Mouse (Mus musculus) kidney, adult 11 months (tissue): ENCODE results near the gene Rps19.
A peak's percentile ranks its signal among the peaks of the same experiment; 100 is the strongest.
"Not testable (repeated sequence)": the region's sequence is repeated elsewhere in the genome, so short reads cannot be mapped to it uniquely, and the experiment has no call there.

Experiments used
- DNase-seq: peaks from one replicate; pipeline ENCODE4 v3.0.0; 2022

Rps19 gene

GRCm38 (mm10) chr7:24877588-24877987 lies 6.6 kb upstream of the Rps19 start:
- DNase-seq, result no peak

- DNase-seq, result no peak
Observed at GRCm38 (mm10) chr7:24879620-24880019, 4.6 kb upstream of the Rps19 start.

GRCm38 (mm10) chr7:24882416-24883199 lies 1.6 kb upstream of the Rps19 start:
- DNase-seq, result no peak

GRCm38 (mm10) chr7:24884693-24885291 lies 621 bp downstream of the Rps19 start:
- DNase-seq, result peak; percentile 49

GRCm38 (mm10) chr7:24885468-24886307 lies 1.5 kb downstream of the Rps19 start:
- DNase-seq, result peak; percentile 28

DNA sequence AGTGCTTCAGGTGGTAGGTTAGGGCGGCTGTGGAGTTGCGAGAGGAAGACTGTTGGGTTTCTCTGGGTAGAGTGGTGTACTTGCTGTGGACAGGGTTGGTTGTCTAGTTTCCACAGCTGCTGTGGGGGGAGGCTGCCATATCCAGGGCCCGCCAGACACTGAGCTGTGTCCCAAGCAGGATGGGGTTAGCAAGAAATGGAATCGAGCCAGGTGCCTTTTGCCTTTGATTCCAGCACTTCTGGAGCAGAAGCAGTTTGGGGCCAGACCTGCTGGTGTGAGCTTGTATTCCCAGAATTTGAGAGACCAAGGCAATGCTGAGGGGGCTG lies 2.1 kb downstream of the Rps19 start:
- DNase-seq, result peak; percentile 52

DNA sequence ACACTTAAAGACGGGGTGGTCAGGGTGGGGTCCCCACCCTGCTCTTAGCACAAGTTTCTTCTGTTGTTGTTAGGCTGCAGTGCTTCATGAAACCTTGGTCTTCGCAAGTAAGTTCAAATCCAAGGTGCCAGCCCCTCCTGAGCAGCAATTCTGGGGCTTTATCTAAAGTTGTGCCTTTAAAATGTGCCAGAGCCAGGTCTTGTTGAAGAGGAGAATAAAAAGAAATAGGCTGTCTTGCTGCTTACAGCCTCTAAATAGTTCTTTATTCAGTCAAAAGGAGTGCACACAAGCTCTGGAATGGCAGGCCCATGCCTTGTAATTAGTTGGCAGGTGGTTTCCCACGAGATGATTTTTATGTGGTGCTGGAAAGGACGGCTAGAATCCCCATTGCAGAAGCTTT lies 2.9 kb downstream of the Rps19 start:
- DNase-seq, result no peak

DNA sequence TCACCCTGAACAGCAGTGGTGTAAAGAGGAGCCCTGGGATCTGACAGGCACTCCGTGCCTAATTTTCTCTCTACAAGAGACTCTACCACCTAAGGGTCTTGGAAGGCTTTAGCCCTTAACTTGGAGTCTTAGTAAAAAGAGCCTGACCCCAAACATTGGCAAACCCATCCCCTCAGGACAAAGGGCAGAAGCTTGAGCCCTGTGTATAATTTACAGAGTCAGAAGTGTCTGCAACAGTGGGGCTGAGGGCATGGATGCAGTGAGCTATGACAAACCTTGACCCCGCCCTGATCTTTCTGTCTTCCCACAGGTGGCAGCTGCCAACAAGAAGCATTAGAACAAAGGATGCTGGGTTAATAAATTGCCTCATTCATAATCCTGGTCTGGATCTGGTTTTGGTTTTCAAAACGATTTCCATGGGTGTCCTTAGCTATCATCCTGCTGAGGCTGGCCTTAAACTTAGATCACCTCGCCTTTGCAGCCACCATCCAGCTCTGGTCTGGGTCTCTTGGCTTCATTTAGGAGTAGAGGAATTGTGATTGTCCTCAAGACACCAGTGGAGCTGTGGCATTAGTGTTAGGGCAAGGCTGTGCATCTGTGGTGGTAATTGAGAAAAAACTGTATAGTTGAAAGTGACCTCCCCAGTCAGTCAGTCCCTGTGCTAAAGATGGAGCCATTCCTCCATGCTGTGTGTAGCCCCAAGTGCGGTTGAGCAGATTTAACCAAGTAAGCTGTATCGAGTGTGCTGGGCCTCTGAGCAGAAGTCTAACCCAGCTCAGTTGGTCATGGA lies 5.5 kb downstream of the Rps19 start:
- DNase-seq, result peak; percentile 88

DNA sequence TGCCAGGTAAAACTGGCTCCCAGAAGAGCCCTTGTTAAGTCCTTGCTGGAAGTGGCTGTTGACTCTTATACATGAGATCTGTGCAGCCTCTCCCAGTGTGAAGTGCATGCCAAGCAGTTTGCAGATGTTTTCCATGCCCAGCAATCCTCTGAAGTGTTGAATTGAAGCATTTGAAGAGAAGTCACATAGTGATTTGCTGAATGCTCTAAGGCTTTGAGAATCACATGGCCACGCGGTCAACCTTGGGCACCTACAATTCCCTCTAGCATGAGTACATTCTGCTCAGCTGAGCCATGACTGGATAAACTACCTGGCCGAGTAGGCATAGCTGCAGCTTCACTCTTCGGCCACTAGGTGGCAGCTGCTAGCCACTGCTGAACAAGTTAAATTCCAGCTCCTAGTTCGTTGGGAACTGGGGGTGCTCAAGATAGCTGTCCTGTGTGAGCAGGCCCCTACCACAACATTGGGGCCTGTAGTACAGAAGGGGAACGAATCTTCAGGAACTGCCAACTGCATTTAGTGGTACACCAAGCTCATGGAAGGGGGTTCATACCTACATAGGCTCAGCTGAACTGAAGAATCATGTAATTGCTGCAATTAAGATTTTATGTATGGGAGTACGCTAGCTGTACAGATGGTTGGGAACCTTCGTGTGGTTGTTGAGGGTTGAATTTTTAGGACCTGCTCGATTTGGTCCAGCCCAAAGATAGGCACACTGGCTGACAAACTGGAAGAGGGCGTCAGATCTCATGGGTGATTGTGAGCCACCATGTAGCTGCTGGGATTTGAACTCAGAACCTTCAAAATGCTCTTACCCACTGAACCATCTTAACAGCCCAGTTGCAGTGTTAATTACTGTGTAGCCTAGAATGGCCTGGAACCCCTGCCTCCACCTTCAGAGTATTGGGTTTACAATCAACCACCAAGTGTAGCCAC lies 6.4 kb downstream of the Rps19 start:
- peak; percentile 63 for DNase-seq

GRCm38 (mm10) chr7:24891241-24892124 lies 7.3 kb downstream of the Rps19 start:
- DNase-seq, result no peak

GRCm38 (mm10) chr7:24892125-24892583 lies 8.0 kb downstream of the Rps19 start:
- DNase-seq, result no peak

DNA sequence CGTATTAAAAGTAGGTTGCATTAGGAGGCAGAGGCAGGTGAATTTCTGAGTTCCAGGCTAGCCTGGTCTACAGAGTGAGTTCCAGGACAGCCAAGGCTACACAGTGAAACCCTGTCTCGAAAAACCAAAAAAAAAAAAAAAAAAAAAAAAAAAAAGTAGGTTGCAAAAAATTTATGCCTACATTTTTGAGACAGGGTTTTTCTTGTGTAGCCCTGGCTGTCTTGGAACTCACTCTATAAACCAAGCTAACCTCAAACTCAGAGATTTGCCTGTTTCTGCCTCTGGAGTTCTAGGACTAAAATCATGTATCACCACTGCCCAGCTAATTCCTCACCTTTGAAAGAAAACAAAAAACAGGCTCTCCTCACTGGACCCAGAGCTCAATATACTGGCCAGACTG lies 11.6 kb downstream of the Rps19 start:
- not testable (repeated sequence) for DNase-seq

DNA sequence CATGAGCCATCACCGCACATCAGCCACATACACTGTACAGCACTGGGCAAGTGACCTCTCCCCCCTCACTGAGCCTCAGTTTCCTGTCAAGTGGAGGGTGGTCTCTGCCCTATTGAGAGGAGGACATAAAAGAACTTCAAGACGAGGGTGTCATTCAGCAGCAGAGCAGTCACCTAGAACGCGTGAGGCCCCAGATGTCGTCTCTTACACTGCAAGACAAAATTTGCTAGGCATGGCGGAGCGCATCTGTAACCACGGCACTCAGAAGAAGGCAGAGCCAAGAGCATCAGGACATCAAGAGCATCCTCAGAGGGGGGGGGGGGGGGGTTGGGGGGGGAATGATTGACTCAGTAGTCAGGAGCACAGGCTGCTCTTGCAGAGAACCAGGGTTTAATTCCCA lies 12.1 kb downstream of the Rps19 start:
- DNase-seq, result no peak

DNA sequence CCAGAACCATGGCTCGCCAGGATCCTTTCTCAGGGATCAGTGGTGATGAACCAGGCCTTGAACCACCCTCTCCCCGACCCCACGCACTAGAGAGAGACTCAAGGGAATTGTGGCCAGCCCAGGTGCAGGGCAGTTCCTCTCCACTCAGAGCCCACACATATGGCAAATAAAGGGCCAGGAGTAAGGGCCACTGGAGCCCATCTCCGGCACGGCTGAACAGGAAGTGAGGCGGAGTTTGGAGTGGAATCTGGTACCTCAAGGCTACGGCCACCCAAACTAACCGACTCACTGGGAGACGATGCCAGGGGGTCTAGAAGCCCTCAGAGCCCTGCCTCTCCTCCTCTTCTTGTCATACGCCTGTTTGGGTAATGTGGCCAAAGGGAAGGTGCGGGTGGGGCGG lies 13.1 kb downstream of the Rps19 start, which contains the start of gene Cd79a:
Gene Cd79a (plus strand): TSS at position 158 of the 400 bp plus-strand sequence.
- no peak for DNase-seq

- no peak for DNase-seq
Observed at GRCm38 (mm10) chr7:24897959-24898358, 13.8 kb downstream of the Rps19 start.

- DNase-seq, result no peak
Observed at GRCm38 (mm10) chr7:24901114-24901513, 16.9 kb downstream of the Rps19 start.

GRCm38 (mm10) chr7:24901842-24902241 lies 17.7 kb downstream of the Rps19 start:
- no peak for DNase-seq

GRCm38 (mm10) chr7:24902264-24902629 lies 18.1 kb downstream of the Rps19 start:
- DNase-seq, result no peak

- peak; percentile 74 for DNase-seq
Observed at GRCm38 (mm10) chr7:24902630-24903443, 18.7 kb downstream of the Rps19 start, which contains the start of gene Arhgef1. Gene Arhgef1, plus strand, starts transcription at chr7:24902912.

GRCm38 (mm10) chr7:24903444-24903825 lies 19.3 kb downstream of the Rps19 start:
- DNase-seq, result no peak
